Mouse (Mus musculus): ENCODE results near the gene Il1f10. TPM values are rescaled to one million over a fixed set of nuclear protein-coding genes. Genes with fewer than 3 reads are reported as not detected.

Il1f10 gene
- not detected for total RNA-seq (2021)
- long read RNA-seq, experiment 1 = 0 reads
- long read RNA-seq, experiment 2 = 0 reads

DNA sequence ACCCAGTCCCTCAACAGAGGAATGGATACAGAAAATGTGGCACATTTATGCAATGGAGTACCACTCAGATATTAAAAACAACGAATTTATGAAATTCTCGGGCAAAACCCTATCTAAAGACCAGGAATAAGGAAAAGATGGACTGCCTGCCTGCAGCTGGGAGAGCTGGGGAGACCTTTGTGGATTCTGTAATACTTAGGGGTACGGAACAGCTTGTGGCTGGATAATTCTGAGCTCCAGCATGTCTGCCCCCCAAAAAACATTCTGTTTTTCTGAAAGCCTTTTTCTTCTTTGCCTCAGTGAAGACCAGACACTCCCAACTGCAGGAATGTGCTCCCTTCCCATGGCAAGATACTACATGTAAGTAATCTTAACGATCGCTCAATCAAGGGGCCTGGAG lies at the start of gene Il1f10:
Il1f10 (plus strand) TSS at position 301 of the 400 bp plus-strand sequence.
- no peak for DNase-seq (ENCODE audit: low spot score in 2 of 2)

DNA sequence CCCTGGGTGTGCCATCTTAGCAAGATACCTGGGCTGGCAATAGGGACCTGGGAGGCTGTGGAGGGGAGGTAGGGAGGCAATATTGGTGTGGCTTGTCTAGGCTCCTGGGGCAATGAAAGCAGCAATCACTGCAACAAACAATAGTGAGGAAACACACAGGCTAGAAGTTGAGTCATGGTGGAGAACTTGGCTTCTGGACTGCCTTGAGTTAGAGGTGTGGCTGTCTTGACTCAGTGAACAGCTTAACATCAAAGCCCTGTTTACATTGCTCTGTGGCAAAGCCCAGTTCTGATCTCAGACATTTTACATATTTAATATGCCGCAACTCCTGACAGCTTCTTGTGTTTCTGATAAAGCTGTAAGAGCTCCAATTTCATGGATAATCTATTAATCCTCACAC lies 23.5 kb upstream of the Il1f10 start:
- no peak for DNase-seq (ENCODE audit: low spot score in 2 of 2)

DNA sequence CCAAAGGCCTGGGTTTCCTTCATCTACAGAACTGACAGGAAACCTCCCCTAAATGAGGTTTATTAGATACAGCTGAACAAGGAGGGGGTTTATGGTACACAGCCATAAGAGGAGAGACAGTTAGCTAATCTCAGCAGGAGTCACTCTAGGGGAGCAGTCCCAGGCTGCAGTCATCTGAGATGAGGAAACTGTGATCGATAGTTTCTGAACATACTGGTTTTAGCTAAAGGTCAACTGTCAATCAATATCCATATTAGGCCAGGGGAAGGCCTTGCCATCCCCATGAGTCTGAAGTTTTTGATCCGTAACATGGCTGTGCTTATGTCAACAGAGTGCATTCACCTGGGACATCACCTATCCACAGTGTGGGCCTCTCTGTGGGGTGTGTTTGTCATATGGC lies 17.4 kb upstream of the Il1f10 start:
- no peak for DNase-seq (ENCODE audit: low spot score in 2 of 2)

DNA sequence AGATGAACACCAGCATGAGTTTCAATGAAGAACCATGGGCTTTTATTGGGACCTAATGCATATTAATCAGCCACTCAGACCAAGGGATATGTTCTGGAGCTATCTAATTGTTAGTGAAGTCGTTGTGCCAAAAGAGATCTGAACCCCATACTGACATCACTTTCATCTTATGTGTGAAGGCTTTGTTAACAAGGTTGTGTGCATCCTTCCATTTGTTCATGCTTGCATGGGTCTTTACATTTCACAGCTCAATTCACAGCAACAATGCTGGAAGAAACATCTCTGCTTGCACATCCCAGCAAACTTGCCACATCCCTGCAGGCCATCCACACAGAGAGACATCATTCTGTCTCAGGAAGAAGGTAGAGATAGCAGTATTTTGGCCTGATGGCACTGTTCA lies 15.8 kb upstream of the Il1f10 start:
- no peak for DNase-seq (ENCODE audit: low spot score in 2 of 2)

DNA sequence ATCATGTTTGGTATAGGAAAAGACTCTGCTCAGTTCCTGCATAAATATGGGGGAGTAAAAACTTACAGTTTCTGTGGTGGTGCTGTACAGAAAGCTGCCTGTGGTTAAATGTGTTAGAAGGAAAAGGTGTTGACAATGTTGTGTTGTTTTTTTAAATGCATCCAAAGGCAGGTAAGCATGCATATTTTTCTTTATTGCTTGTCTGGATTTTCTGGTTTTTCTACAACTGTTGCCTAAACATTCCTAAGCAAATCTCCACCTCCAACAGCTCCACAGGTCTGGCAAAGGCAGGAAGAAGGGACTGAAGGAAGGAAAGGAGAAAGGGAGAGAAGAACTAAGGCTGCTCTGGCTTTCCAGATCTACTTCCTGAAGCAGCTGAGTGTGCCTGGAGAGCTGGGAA lies 14.3 kb upstream of the Il1f10 start, which contains the start of gene Il1f5:
Il1f5 (plus strand) TSS at position 301 of the 400 bp plus-strand sequence.
- no peak for DNase-seq (ENCODE audit: low spot score in 2 of 2)

DNA sequence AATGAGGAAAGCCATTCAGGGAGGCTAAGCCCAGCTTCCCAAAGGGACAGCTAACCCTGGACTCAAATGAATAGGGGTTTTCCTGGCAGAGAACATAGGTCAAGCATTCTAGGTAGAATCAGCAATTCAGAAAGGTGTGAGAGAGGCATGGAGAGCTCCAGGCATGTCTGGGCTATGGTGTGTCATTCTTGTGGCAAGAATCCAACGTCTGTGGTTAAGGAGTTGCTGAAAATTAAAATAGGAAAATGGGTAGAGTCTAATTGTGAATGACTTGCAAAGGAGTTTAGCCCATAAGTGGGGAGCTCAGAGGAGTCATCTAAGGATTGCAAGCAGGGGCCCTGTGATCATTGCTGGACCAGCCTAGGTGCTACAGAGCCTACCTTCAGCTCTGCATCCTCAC lies 3.6 kb downstream of the Il1f10 start:
- DNase-seq (ENCODE audit: low spot score in 2 of 2) = no peak

DNA sequence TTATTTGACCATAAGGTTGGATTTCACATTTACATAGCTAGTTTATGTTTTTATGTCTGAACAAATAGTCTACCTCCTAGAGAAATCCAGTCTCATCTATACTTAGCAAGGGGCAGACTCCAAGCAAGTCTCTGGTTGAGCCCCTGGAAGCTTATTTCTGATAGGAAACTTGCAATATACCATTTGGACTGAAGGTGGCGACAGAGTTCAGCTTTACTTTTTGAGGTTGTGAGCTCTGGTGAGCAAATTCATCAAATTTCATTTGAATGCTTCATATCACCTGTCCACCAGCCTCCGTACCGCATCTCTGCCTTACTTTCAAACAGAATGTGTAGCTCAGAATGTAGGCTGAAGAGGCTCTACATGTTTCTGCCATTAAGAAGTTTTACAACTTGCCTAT lies 5.8 kb downstream of the Il1f10 start:
- DNase-seq (ENCODE audit: low spot score in 2 of 2) = peak in 1 of 2 experiments; percentile 16

DNA sequence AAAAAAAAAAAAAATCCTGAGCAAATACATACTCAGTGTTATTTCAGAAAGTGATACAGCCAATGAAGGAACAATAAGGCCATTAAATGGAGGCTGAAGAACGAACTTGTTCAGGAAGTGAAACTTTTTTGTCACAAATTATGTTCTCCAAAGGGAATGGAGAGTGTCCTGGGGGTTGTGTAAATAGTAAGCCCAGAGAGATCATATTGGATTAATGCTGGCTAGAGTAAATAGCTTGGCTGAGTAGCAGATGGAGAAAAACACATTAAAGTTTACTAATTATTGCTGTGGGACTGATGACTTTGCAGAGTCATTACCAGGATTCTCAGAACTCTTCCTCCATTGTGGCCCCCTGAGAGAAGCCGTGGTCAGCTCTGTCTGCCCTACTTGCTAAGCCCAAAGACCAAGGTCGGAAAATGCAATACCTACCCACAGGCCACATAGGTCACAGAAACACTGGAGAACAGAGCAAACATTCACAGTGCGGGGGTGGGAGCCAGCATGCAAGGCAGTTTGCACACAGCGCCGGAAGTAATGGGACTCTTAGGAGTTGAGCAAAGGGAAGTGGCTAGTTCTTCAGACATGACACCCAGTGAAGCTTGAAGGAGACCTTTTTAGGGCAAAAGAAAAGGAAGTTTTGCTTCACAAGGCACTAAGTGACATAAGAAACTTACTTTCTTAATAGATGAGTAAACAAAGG lies 20.5 kb downstream of the Il1f10 start:
- DNase-seq (ENCODE audit: low spot score in 2 of 2) = no peak

DNA sequence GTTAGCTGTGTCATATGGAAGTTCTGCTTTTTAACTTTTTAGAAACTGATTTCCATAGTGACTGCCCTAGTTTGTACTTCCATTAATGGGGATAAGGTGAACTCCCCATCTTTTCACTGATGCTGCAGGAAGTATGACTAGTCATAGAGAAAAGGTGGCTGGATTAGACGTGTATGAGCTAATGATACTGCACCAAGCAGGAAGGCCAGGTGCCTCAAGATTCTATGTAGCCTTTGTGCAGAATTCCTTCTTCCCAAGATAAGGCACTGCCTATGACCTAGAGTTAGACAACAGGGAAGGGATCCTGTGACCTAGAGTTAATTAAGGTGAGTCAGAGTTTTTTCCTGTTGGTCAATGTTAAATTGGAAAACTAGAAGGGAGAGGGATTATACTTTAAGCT lies 25.9 kb downstream of the Il1f10 start:
- no peak for DNase-seq (ENCODE audit: low spot score in 2 of 2)

DNA sequence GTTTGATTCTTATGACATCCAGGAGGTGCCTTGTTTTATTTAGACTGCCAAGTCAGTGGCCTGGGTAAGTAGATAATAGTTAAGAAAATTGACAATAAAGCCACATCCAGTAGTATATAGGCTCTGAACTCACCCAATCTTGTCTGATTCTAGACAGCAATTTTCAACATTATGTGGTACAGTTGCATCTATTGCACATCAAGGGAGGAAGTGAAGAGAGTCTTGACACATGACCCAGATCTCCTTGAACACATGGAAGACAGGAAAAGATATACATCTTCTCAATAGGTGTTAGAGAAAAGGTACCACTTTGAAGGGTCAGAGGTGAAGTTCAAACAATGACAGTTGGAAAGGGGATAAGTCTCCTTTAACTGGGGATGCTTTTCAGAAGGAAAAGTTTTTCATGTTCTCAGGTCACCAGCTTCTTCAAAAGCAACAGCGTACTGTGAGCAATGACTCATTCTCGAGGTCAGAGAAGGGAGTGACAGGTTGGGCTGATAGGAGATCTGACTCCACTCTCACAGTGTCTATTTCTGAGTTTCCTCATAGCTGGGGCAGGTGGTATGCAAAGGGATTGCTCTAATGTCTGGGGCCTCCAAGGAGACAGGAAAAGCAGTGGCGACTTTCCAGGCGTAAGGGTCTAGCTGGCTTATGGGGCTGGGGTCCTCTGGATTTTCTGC lies 27.1 kb downstream of the Il1f10 start:
- DNase-seq (ENCODE audit: low spot score in 2 of 2) = no peak

DNA sequence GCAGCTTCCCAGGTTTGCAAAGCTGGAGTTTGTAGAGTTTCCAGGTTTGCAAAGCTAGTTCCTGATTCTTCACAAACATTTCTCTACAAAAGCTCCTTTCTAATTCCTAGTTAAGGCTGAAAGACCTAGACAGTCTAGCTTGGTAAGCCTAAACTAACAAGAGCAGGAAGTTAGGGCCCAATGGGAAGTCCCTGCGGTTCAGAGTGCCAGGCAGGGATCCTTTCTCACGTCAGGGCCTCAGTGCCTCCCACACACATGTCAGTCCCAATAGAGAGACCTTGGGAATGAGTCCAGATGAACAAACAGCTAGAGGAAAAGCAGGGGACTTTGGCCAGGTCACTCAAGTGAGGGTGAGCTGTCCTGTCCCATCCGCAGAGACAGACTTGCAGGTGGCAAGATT lies 44.3 kb downstream of the Il1f10 start:
- no peak for DNase-seq (ENCODE audit: low spot score in 2 of 2)

DNA sequence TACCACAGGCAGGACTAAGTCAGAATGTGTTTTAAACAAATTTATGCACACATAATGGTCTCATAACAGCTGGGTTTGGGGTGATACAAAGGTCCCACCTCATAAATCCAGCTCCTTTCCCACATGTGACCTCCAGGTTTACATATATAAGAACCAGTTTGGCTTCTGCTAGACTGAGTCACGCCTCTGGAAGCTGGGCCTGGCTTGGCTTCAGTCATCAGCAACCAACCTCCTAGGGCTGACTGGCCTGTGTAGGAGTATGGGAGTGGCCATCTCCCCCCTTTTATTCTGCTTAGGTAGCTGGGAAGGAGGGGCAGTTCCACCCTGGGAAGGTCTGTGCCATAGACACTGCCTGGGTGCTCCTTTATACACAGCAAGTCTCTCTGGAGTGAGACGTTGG lies 45.5 kb downstream of the Il1f10 start, which contains the start of gene Il1rn:
Il1rn (plus strand) TSS at position 309 of the 400 bp plus-strand sequence.
- DNase-seq (ENCODE audit: low spot score in 2 of 2) = no peak

DNA sequence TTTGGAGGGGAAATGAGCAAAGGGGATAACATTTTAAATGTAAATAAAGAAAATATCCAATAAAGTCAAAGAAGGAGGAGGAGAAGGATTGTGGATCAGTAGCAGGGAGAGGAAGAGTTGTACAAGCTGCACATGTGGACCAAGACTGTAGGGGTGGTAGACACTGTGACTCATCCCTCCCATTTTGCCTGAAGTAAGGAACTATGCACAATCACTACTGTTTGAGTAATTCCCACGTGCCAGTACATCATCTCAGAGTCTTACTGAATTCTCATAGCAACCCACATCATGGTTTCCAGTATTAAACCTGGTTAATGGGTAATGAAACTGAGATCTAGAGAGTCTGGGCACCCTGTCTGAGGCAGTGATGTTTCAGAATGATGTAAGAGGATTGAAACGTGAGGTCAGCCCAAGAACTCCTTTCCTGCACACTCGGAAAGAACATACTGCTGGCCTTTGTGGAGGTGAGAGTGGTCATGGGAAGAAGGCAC lies 50.4 kb downstream of the Il1f10 start:
- DNase-seq (ENCODE audit: low spot score in 2 of 2) = no peak

Other genes with a start within 250 kb of the Il1f10 start
- gene Hnmt, start 241.8 kb upstream of the Il1f10 start, total RNA-seq (2021) = 1 to 10 TPM; 2.5 to 3.7 TPM
- not detected for gene Tbpl2, start 194.6 kb upstream of the Il1f10 start, total RNA-seq (2021)
- not detected for gene Il1f8, start 138.0 kb upstream of the Il1f10 start, total RNA-seq (2021)
- gene Il1f9, start 104.7 kb upstream of the Il1f10 start, total RNA-seq (2021) = not detected
- not detected for gene Il1f6, start 75.8 kb upstream of the Il1f10 start, total RNA-seq (2021)
- not detected for gene Il1f5, start 14.2 kb upstream of the Il1f10 start, total RNA-seq (2021)
- under 1 TPM; 0.27 to 0.65 TPM for gene Il1rn, start 45.7 kb downstream of the Il1f10 start, total RNA-seq (2021)
- gene Psd4, start 76.4 kb downstream of the Il1f10 start, total RNA-seq (2021) = 1 to 10 TPM; 1.7 to 2.4 TPM
- gene Pax8, start 184.4 kb downstream of the Il1f10 start, total RNA-seq (2021) = not detected